Mouse (Mus musculus) gastrocnemius, postnatal 4 days (tissue): Measurements from ENCODE around the gene Nkapd1. TPM values are rescaled to one million over a fixed set of nuclear protein-coding genes. Genes with fewer than 3 reads are reported as not detected.

Source experiments
- DNase-seq, 2 experiments: peaks; one replicate each; pipeline ENCODE4 v3.0.0; 2021 to 2022; ENCODE audit warnings: low spot score in 2 of 2, mixed read lengths in 2 of 2
- total RNA-seq, 2 experiments: library from RNA; stranded (reverse); gene quantifications; 2 replicates each; pipeline ENCODE4 v1.2.3; 2021

Nkapd1 gene
- total RNA-seq, 2 experiments from 2014 or later, result 21.5 to 23.3 TPM

DNA sequence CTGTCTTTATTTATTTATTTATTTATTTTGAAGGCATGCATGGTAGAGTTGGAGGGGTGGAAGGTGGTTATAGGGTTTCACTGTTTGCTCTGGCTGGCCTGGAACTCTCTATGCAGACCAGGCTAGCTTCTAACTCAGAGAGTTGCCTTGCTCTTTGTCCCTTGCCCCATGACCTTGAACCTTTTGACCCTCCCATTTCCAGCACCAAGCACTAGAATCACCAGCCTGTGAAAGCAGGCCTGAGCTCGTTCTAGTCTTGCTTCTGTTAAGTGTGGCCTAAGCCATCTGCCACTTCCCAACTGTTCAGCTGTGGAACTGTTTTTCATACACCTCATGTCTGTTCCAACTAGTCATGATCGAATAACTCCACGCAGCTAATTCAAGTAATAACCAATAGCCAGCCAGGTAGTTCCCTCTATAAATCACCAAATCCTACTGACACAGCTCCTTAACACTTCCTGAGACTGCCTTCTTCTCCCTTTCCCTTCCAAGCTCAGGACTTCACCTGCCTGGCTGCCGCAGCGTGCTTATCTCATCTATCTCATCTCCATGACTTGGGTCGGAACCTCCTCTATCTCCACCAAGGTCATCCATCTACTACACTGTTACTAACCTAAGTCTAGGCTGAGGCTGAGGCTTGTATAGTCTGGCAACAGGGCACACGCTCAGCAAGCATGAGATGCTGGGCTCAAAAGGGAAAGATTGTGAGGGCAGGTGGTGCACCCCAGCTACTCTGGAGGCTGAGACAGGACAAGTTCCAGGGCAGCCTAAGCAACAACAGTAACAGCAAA, 15.0 kb downstream of the Nkapd1 start:
- no peak for DNase-seq

DNA sequence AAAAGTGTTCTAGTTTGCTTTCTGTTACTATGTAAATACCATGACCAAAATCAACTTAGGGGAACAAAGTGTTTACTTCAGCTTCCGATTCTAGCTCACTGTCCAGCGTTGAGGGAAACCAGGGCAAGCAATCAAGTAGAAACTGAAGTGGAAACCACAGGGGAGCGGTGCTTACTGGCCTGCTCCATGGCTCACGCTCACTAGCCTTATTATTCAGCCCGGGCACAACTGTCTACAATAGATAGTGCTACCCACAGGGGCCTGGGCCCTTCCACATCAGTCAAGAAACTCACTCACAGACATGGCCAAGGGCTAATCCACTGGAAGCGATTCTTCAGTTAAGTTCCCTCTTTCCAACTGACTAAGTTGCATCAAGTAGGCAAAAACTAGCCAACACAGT, 15.7 kb downstream of the Nkapd1 start:
- DNase-seq, result no peak

DNA sequence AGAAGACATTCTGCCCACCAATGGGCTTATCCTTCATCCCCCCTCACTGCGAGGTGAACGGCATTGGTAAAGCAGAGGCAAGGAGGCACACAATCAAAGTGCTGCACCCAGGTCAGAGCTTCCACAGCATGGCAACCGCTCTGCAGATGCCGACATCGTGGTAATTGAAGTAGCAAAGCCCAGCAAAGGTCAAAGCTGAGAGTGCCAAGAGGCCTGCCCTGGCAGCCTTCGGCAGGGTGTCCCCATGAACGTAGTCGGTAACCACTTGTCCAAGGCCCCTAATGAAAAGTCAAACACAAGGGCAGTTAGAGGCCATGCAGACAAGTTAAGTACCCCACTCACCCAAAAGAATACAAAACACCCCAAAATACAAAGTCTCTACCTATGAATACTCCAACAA, 20.3 kb downstream of the Nkapd1 start:
- DNase-seq, result no peak

- no peak for DNase-seq
Measured at GRCm38 (mm10) chr9:50594794-50595417, 22.4 kb downstream of the Nkapd1 start.

GRCm38 (mm10) chr9:50593544-50593943, 23.7 kb downstream of the Nkapd1 start:
- no peak for DNase-seq

DNA sequence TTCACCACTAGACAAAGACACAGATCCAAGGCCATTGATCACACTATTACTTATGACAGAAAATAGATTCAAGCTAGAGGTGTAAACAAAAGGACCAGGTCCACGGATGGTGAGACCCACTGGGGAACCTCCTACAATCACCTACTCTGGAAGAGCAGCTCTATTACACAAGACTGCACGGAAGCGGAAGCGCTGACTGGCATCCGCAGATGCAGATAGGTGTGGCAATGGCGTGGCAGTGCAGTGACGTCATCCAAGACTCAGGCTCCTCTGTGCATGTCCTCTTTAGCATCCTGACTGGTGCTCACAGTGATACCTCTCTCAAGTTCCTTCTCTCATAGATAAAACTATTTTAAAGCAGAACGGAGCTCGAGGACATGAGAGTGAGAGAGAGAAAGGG, 24.3 kb downstream of the Nkapd1 start:
- DNase-seq, result no peak

GRCm38 (mm10) chr9:50590856-50591518, 26.3 kb downstream of the Nkapd1 start:
- no peak for DNase-seq

DNA sequence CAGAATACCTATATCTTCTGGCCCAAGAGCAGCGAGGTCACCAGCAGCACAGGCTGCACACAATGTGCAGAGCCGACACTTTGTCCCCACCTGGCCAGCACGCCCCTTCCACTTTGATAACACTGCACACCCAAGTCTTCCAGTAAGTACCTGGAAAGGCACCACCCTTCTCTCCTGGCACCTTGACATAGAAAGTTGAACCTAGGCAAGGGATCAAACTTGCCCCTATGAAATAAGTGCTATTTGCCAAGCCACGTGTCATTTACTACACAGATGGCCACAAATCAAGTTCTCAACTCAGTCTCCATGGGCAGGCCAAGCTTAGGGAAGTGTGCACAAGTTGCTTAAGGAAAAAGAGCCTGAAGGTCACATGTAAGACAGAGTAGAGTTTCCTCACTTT, 30.3 kb downstream of the Nkapd1 start:
- DNase-seq, result no peak

DNA sequence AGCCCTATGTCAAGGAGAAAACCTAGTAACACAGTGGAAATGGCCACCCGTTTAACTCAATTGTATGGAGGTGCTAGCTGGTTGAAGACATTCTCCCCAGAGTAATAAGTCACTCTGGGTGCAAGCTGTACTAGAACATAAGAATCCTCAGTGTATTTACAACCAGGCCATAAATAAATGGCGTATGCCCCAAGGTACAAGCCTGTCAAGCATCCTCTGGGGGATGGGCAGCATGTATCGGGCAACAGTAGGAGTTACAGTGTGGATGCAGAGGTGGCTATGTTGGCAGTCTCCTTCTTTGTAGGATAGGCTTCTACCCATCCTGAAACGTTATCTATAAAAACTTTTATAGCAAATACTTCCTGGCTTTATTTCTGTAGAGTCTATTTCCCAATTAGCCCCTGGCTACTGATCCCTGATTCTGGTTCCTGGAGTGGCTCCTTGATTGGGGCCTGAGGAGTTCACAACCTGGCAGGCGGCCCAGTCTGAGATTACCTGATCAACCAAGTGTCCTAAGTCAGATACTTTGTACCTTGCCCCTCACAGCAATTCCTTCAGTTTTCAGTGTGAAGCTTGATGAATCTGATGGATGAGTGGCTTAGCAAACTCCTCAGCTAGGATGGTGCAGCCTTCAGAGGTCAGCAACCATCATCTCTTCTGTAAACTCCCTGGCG, 32.0 kb downstream of the Nkapd1 start:
- no peak for DNase-seq

DNA sequence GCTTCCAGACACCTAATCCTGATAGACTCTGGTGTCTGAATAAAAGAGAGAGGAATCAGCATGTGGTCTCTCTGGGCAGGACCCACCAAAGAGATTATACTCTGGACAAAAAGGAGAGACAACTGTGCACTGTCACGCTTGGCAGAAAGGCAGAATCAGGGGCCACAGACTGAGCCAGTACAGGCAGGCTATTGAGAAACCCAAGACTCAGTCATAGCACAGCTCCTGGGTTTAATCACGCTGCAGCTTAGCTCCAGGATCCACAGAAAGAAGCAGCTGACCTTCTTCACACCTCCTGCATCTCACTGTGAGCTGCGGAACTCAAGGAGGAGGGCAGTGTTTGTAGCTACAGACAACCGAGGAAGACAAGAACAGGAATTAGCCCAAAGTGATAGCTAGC, 36.9 kb downstream of the Nkapd1 start:
- no peak for DNase-seq

DNA sequence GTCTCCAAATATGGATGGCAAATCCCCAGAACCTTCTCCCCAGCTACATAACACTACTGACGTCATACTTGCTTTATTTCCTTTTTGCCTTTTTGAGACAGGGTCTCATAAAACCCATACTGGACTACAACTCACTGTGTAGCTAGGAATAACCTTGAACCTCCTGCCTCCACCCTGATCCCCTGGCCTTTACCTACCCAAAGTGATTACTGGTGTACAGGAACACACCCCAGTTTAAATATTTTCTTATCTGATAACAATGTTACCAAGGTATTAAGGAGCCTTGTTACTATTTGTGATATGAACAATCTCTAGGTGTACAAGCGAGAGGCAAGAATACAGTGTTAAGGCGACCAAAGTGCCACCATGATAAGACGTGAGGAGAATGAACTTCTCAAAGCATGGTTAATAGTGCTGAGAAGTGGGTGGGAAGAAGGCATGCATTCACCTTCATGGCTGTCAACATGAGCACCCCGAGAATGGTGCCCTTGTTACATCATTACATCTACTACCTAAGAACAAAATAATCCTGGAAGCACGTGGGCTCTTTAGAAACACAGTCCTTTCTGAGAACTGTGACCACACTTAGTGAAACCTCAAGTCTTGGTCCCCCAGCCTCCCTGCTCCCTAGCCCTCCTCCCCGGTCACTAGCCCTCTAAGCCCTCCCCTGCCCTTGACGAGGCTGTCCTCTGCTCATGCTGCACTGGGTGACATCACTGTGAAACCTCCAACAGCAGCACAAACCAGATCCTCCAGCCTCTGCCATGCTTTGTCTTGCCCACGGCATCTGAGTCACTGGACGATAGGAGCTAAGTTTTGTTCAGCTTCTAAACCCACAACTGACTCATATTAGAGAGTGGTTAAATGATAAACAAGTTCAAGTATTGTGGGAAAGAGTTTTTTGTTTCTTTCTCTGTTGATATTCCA, 47.4 kb downstream of the Nkapd1 start:
- no peak for DNase-seq

- DNase-seq, result no peak
Measured at GRCm38 (mm10) chr9:50567881-50568280, 49.4 kb downstream of the Nkapd1 start.

DNA sequence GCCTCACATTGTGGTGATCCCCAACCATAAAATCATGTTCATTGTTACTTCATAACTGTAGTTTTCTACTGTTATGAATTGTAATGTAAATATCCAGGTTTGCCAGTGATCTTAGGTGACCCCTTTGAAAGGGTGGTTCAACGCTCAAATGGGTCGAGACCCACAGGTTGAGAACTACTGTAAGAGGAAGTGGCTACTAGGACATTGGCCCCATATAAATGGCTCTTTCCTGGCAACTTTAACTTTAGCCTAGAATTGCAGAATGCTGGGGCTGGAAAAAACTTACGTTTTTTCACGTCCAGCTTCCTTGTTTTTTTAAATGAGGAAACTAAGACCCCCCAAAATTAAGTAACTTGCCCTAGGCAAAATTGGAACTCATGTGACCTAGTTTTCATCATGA, 49.9 kb downstream of the Nkapd1 start:
- DNase-seq, result no peak

- DNase-seq, result no peak
Measured at GRCm38 (mm10) chr9:50565940-50566339, 51.3 kb downstream of the Nkapd1 start.

GRCm38 (mm10) chr9:50565173-50565572, 52.1 kb downstream of the Nkapd1 start:
- no peak for DNase-seq

- DNase-seq, result no peak
Measured at GRCm38 (mm10) chr9:50561918-50562360, 55.3 kb downstream of the Nkapd1 start.

DNA sequence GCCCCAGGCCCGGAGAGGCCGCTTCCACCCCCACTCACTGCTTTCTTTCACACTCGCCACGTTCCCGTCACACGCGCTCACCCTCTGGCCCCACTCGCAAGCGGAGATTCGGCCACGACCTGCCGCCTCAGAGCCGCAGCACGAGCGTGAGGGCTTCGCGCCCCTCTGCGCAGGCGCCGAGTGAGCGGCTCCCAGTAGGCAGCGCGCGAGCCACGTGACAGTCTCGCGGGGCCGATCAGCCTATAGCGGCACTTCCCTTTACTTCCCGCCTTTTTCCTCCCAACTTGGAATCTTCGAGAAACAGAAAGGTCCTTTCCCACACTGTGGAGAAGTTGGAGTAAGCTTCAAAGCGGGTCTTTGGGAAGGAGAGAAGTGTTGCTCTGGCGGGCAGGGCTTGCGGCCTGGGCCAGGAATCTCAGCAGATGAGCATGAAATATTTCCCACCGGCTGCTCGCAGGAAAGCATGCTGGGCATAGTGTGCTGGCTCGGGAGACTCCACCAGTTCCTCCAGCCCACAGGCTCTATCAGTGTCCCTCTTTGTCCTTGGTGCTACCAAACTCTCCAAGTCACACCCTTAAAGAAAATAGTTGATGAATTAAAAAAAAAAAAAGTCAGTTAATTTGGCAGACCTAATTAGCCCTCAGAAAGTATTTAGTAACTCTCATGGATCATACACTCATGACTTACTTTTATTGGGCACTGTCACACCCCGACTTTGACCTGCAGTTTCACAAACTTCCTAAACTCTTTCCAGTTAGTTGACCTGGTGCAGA, 55.9 kb downstream of the Nkapd1 start, which contains the start of gene Tex12:
Tex12 (minus strand) TSS at position 181 of the 773 bp plus-strand sequence.
- no peak for DNase-seq
